Mouse (Mus musculus): ENCODE data around the gene Foxd2. TPM values are rescaled to one million over a fixed set of nuclear protein-coding genes. Genes with fewer than 3 reads are reported as not detected.

The Foxd2 gene
- total RNA-seq, 2 experiments from 2014 or later: 0.48 to 0.57 TPM

- intact Hi-C loops (cut with DNase I): loop anchor here (2.0 kb wide), 1 partner anchor 31 kb away; no protein-coding TSS in a partner anchor
Observed at GRCm38 (mm10) chr4:114916056-114916455, 7.4 kb upstream of the Foxd2 start.

GRCm38 (mm10) chr4:114913594-114913962, 4.9 kb upstream of the Foxd2 start:
- no peak for DNase-seq (ENCODE audit: low spot score in 2 of 2)
- intact Hi-C loops (cut with DNase I): loop anchor here (5.0 kb wide), 1 partner anchor 246 kb away; no protein-coding TSS in a partner anchor

More at GRCm38 (mm10) chr4:114916056-114916455, 7.4 kb upstream of the Foxd2 start:
- DNase-seq (ENCODE audit: low spot score in 2 of 2): no peak

GRCm38 (mm10) chr4:114912705-114913593, 4.3 kb upstream of the Foxd2 start:
- intact Hi-C loops (cut with DNase I): loop anchor here (5.0 kb wide), 1 partner anchor 246 kb away; no protein-coding TSS in a partner anchor
- no peak for DNase-seq (ENCODE audit: low spot score in 2 of 2)

GRCm38 (mm10) chr4:114909602-114910484, 1.2 kb upstream of the Foxd2 start:
- DNase-seq (ENCODE audit: low spot score in 2 of 2): no peak
- intact Hi-C loops (cut with DNase I): loop anchor here (5.0 kb wide), 2 partner anchors 243 to 1027 kb away; partner anchors contain the start of gene Dmbx1

- intact Hi-C loops (cut with DNase I): loop anchor here (5.0 kb wide), 1 partner anchor 1029 kb away; the partner anchor contains the start of gene Dmbx1
- no peak for DNase-seq (ENCODE audit: low spot score in 2 of 2)
Observed at GRCm38 (mm10) chr4:114907951-114908828, 483 bp downstream of the Foxd2 start.

GRCm38 (mm10) chr4:114907056-114907917, 1.4 kb downstream of the Foxd2 start:
- no peak for DNase-seq (ENCODE audit: low spot score in 2 of 2)

GRCm38 (mm10) chr4:114905969-114906680, 2.5 kb downstream of the Foxd2 start:
- no peak for DNase-seq (ENCODE audit: low spot score in 2 of 2)
- intact Hi-C loops (cut with DNase I): loop anchor here (5.0 kb wide), 1 partner anchor 1031 kb away; the partner anchor contains the start of gene Dmbx1

More at GRCm38 (mm10) chr4:114907056-114907917, 1.4 kb downstream of the Foxd2 start:
- intact Hi-C loops (cut with DNase I): loop anchor here (5.0 kb wide), 1 partner anchor 1030 kb away; the partner anchor contains the start of gene Dmbx1

- DNase-seq (ENCODE audit: low spot score in 2 of 2): no peak
- intact Hi-C loops (cut with DNase I): loop anchor here (5.0 kb wide), 1 partner anchor 1032 kb away; the partner anchor contains the start of gene Dmbx1
Observed at GRCm38 (mm10) chr4:114905501-114905900, 3.2 kb downstream of the Foxd2 start.

GRCm38 (mm10) chr4:114903422-114903782, 5.3 kb downstream of the Foxd2 start:
- intact Hi-C loops (cut with DNase I): no loop called here
- no peak for DNase-seq (ENCODE audit: low spot score in 2 of 2)

- intact Hi-C loops (cut with DNase I): no loop called here
- DNase-seq (ENCODE audit: low spot score in 2 of 2): no peak
Observed at GRCm38 (mm10) chr4:114902641-114903421, 5.8 kb downstream of the Foxd2 start.

- DNase-seq (ENCODE audit: low spot score in 2 of 2): no peak
- intact Hi-C loops (cut with DNase I): loop anchor here (2.0 kb wide), 1 partner anchor 155 kb away; the partner anchor contains the start of gene Tal1
Observed at GRCm38 (mm10) chr4:114901643-114902351, 6.9 kb downstream of the Foxd2 start.

GRCm38 (mm10) chr4:114900866-114901642, 7.6 kb downstream of the Foxd2 start:
- DNase-seq (ENCODE audit: low spot score in 2 of 2): no peak
- intact Hi-C loops (cut with DNase I): loop anchor here (2.0 kb wide), 1 partner anchor 156 kb away; the partner anchor contains the start of gene Tal1

- intact Hi-C loops (cut with DNase I): loop anchor here (2.0 kb wide), 1 partner anchor 157 kb away; the partner anchor contains the start of gene Tal1
- DNase-seq (ENCODE audit: low spot score in 2 of 2): no peak
Observed at GRCm38 (mm10) chr4:114899885-114900284, 8.8 kb downstream of the Foxd2 start.

- intact Hi-C loops (cut with DNase I): no loop called here
- DNase-seq (ENCODE audit: low spot score in 2 of 2): no peak
Observed at GRCm38 (mm10) chr4:114897853-114898252, 10.8 kb downstream of the Foxd2 start.

GRCm38 (mm10) chr4:114882232-114882631, 26.4 kb downstream of the Foxd2 start:
- DNase-seq (ENCODE audit: low spot score in 2 of 2): no peak
- intact Hi-C loops (cut with DNase I): no loop called here
